Mouse (Mus musculus) liver, adult 2 months (tissue): ENCODE measurements at regions not wholly inside any gene's neighbourhood (a gene's known extent, or its start where the extent isn't known, plus 50 kb on each side); places are given as distances from the start of the nearest gene placed in this dataset.

ENCODE experiments used
- DNase-seq: peaks from one replicate; pipeline ENCODE4 v3.0.0-alpha.2; 2011; ENCODE audit warnings: low read depth, low spot score; ENCODE audit errors: extremely low read depth
- H3K27ac ChIP-seq: fragments of 200-500 bp; replicated peaks from 2 replicates; pipeline ENCODE4 v1.5.1; 2012; ENCODE audit warnings: low read depth, mild to moderate bottlenecking, control low read depth, inconsistent platforms, low read length; ENCODE audit not compliant: insufficient read depth
- H3K27me3 ChIP-seq: fragments of 200-500 bp; 2 replicates; pipeline ENCODE4 v1.6.1; 2012; ENCODE audit warnings: mild to moderate bottlenecking, moderate library complexity, low read length, inconsistent platforms; ENCODE audit not compliant: control insufficient read depth, insufficient read depth
- H3K36me3 ChIP-seq: fragments of 200-500 bp; 2 replicates; pipeline ENCODE4 v1.6.1; 2012; ENCODE audit warnings: low read length, inconsistent platforms; ENCODE audit not compliant: control insufficient read depth, insufficient read depth
- H3K4me1 ChIP-seq: fragments of 200-500 bp; 2 replicates; pipeline ENCODE4 v1.6.1; 2011; ENCODE audit warnings: low read length; ENCODE audit not compliant: control insufficient read depth, insufficient read depth
- H3K4me3 ChIP-seq: fragments of 200-500 bp; 2 replicates; pipeline ENCODE4 v1.5.1; 2011; ENCODE audit warnings: low read depth, mild to moderate bottlenecking, control low read depth, low read length, moderate library complexity; ENCODE audit not compliant: insufficient read depth
- H3K79me2 ChIP-seq: fragments of 200-500 bp; 2 replicates; pipeline ENCODE4 v1.6.1; 2012; ENCODE audit warnings: inconsistent platforms, mild to moderate bottlenecking, low read length, moderate library complexity; ENCODE audit not compliant: control insufficient read depth, insufficient read depth
- H3K9ac ChIP-seq: fragments of 200-500 bp; 2 replicates; pipeline ENCODE4 v1.6.1; 2012; ENCODE audit warnings: low read depth, mild to moderate bottlenecking, control low read depth, inconsistent platforms, low read length
- CTCF ChIP-seq: fragments of 200-500 bp; IDR thresholded peaks from 2 replicates; pipeline ENCODE4 v1.5.1; 2011; ENCODE audit warnings: low read depth, low read length, control low read depth
- POLR2A ChIP-seq: fragments of 200-500 bp; IDR thresholded peaks from 2 replicates; pipeline ENCODE4 v1.6.1; 2011; ENCODE audit warnings: low read length, control low read depth; ENCODE audit not compliant: insufficient read depth; ENCODE audit errors: extremely low read depth
- WGBS: fragments of 180-500 bp; shearing (Covaris S2); methylation state at CpG from one replicate; pipeline ENCODE4 v1.1.7; 2018; 5-methylcytosine and 5-hydroxymethylcytosine counted together

DNA sequence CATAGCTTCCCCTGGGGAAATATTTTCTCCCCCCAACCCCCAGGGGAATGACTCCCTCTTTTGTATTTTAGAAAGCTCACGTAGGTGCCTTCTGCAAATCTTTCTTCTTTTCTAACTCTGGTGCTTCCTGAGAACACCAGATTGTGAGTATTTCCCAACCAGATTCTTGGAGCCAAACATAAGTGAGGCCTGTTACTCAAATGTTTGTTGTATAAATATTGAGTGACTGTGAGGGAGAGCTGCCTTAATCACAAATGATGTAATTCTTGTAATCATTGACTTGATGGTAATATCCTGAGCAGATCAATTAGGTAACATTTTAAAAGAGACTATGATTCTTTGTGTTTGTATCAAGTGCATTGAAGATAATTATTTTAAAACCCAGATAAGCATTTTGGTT lies 137.1 kb upstream of the Marcks start:
- Histone ChIP-seq H3K4me3 (no peak overlapping the region), H3K27ac (peak overlapping the region; percentile 76), H3K4me1 (peaks cover 8% of the 10 kb centered on the region), H3K79me2 (no peaks in the 10 kb centered on the region), H3K9ac (no peak overlapping the region), H3K36me3 (no peaks in the 10 kb centered on the region), H3K27me3 (no peaks in the 10 kb centered on the region)
- TF ChIP-seq POLR2A (no peak), CTCF (no peak)
- peak; percentile 98 for DNase-seq
- WGBS: 23% methylated on average over 1 of the region's 1 CpGs

DNA sequence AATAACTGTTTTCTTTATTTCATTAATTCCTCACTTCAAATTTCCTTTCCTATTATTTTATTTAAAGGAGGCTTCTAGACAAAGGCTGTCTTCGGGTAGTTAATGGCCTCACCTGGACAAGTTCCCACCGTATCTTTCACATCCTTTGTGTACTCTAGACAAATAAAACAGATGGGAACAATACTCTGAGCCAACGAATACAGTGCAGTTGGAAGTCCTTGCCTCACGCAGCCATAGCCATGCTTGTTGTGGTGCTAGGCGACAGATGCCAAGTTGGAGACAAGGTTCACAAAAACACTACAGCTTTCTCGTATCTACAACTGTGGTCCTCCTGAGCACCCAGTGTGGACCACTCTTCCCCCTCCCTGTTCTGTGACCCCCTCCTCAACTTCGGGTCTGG lies 136.6 kb upstream of the Marcks start:
- 19% methylated on average over 7 of the region's 7 CpGs for WGBS
- no peaks in the 10 kb centered on the region; the same call in 1 of the 2 replicates for H3K27me3 ChIP-seq
- TF ChIP-seq POLR2A: no peak
- no peak for TF ChIP-seq CTCF
- H3K27ac ChIP-seq: peak overlapping the region; percentile 76
- H3K9ac ChIP-seq: no peak overlapping the region
- no peaks in the 10 kb centered on the region for H3K79me2 ChIP-seq
- DNase-seq: peak; percentile 98
- H3K4me1 ChIP-seq: peaks cover 8% of the 10 kb centered on the region
- no peaks in the 10 kb centered on the region for H3K36me3 ChIP-seq
- no peak overlapping the region for H3K4me3 ChIP-seq

DNA sequence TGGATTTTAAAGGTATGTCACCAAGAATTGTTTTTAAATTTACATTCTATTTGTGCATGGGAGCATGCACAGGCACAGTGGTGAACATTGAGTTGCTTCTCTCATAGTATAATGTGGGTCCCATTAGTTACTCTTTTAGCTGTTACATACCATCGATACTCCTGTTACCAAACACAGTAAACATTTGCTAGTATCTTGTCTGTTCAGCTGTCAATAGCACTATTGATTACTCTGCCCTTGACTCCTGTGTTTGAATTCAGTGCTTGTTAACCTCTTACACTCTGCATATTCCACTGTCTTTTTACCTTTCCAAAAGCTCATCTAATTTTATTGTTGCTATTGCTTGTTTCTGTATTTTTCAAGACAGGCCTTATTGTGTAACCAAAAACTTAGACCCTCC lies 133.2 kb upstream of the Marcks start:
- Histone ChIP-seq H3K36me3 (no peaks in the 10 kb centered on the region), H3K27ac (no peak overlapping the region), H3K9ac (no peak overlapping the region), H3K4me3 (no peak overlapping the region), H3K4me1 (peaks cover 8% of the 10 kb centered on the region), H3K27me3 (peaks cover 4% of the 10 kb centered on the region; the same call in 1 of the 2 replicates), H3K79me2 (no peaks in the 10 kb centered on the region)
- DNase-seq: peak; percentile 94
- TF ChIP-seq POLR2A (no peak), CTCF (no peak)
- WGBS: 26% methylated on average over 1 of the region's 1 CpGs

DNA sequence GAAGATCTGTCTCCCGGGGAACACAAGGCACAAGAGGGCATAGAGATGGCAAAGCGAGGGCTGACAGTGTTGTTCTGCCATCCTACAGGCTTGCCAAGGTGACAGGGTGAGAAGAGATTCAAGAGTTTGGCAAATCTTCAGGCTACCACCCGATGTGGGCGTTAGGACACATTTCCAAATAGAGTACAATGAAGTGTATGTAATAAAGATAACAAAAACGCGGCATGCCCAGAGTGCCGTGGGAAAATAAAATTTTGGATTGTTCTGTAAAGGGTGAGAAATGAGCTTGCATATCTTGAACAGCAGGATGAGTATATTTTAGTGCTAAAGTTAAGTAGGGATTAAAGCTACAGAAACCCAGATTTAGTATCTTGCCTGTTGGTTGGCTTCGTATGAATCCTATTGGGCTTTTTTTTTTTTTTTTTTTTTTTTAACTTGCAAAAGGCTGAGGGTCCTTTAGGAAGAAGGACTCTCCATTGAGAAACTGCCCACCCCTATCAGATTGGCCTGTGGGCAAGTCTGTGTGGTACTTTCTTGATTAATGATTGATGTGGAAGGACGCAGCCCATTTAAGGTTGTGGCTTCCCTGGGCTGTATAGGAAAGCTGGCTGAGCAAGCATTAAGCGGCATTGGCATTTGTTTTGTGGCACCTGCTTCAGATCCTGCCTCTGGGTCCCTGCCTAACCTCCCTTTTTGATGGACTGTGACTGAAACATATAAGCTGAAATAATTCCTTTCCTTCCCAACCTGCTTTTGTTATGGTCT lies 131.7 kb upstream of the Marcks start:
- Histone ChIP-seq H3K79me2 (no peaks in the 10 kb centered on the region), H3K4me1 (peaks cover 5% of the 10 kb centered on the region), H3K4me3 (no peak overlapping the region), H3K9ac (no peak overlapping the region), H3K36me3 (no peaks in the 10 kb centered on the region), H3K27ac (no peak overlapping the region), H3K27me3 (peaks cover 4% of the 10 kb centered on the region; the same call in 1 of the 2 replicates)
- no peak for DNase-seq
- TF ChIP-seq CTCF (no peak), POLR2A (no peak)
- 36% methylated on average over 10 of the region's 10 CpGs for WGBS

DNA sequence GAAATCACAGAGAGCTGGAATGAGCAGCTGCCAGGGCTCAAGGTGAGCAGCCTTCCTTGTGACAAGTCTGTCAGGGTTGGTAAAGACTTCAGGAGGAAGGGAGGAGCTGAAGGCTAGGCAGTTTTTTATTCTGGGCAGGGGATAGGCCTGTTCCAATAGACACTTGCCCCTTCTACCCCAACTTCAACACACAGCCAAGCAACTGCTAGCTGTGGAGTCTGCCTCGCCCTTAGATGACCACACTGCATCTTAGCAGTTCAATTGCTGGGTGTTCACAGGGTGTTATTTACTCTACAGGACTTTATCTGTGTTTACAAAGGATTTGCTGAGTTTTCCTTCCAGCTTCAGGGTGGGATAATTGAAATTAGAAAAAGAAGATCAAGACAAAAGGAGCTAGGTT lies 128.2 kb upstream of the Marcks start:
- H3K79me2 ChIP-seq: no peaks in the 10 kb centered on the region
- H3K9ac ChIP-seq: no peak overlapping the region
- no peak overlapping the region for H3K27ac ChIP-seq
- H3K4me3 ChIP-seq: no peak overlapping the region
- DNase-seq: no peak
- H3K4me1 ChIP-seq: no peaks in the 10 kb centered on the region; the same call in 1 of the 2 replicates
- WGBS: 90% methylated on average over 1 of the region's 1 CpGs
- H3K27me3 ChIP-seq: peaks cover 4% of the 10 kb centered on the region; the same call in 1 of the 2 replicates
- H3K36me3 ChIP-seq: no peaks in the 10 kb centered on the region
- TF ChIP-seq CTCF (no peak), POLR2A (no peak)
